Mouse (Mus musculus) layer of hippocampus, postnatal 10 days (tissue): ENCODE measurements around the gene Ankfy1. TPM values are rescaled to one million over a fixed set of nuclear protein-coding genes. Genes with fewer than 3 reads are reported as not detected.
"Not testable (repeated sequence)": the region's sequence is repeated elsewhere in the genome, so short reads cannot be mapped to it uniquely, and the experiment has no call there.

Experiments
- DNase-seq, 2 experiments: peaks; one replicate each; pipeline ENCODE4 v3.0.0; 2021; ENCODE audit warnings: low spot score in 2 of 2
- long read RNA-seq: library from polyadenylated mRNA; stranded (forward); transcript quantifications from one replicate; pipeline ENCODE4 v2.0.0, GENCODE M21; 2023
- total RNA-seq, 2 experiments: library from RNA; stranded (reverse); gene quantifications; 2 replicates each; pipeline ENCODE4 v1.2.3; 2021

Ankfy1 gene
- total RNA-seq: 10 to 100 TPM; 44.4 to 50.0 TPM
- long read RNA-seq, full-length matches to known transcripts: 2 of 12 reads
- long read RNA-seq, partial matches to known transcripts: 1 of 12 reads
- long read RNA-seq, other reads (novel, unspliced or antisense): 9 of 12 reads

DNA sequence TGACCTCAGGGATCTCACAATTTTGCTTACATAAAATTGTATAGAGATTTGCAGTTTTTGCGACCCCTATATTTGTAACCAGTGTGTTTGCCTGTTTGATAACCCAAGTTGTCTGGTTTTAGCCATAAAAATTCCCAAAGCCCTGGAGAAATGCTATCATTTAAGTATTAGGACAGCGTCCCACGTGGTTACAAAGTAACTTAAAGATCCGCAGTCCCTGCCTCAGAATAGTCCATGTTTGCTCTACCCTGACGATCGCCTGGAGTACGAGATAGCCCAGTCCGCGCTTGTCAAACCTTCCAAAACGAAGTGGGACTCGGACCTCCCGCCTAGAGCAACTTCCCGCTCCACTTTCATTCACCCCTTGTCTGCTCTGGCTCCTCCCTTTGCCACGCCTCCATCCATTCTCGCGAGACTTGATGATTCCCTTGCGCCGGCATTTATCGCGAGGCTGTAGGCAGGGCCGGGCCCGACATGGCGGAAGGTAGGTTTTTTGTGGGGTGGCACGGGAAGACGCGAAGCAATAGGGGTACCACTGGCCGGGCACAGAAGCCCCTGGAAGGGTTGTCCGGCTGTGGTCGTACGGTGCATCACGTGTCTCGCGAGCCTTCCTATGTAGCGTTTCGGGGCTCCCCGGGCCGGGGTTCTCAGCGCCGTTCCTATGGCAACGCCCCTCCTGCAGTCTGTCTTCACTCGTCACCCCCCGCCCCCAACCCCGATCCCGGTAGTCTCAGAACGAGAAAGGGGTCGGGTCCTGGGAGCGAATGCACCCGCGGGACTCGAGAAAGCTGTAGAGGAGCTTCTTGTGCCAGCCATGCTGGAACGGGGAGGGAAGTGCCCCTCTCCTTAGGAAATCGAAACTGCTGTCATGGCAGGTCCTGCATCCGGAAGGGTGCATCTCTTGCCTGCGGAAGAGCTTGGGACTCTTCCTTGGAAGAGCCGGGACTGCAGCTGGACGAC is at the start of gene Ankfy1:
Gene Ankfy1, plus strand, starts transcription at position 456 of the 960 bp plus-strand sequence.
- DNase-seq: peak; percentile 96

DNA sequence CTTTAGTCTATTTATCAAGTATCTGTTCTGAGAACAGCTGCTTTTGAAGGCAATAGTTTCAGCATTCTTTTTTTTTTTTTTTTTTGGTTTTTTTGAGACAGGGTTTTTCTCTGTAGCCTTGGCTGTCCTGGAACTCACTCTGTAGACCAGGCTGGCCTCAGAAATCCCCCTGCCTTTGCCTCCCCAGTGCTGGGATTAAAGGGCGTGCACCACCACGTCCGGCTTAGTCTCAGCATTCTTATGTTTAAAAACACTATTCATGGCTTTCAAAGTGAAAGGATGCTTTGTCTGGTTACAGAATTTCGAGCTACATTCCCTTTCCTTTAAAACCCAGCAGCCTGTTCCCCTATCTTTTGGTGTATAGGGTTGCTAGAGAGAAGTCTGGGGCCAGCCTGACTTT is 47.1 kb upstream of the Ankfy1 start:
- no peak for DNase-seq

DNA sequence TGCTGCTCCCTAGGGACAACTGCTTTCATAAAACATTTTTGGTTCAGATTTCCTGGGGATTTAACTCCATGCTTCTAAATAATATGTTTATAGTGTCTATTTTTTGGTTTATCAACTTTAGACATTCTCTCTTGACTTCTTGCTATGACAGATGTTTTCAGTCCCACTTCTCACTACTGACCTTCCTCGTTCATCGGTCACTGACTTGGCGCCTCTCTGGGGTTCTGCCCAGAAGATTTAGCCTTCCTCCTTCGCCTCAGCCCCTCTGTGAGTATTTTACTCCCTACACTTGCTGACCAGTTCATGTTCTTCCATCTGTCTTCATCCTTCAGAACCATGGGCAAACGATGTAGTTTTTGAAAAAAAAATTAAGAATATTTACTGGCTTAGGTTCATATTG is 44.4 kb upstream of the Ankfy1 start:
- no peak for DNase-seq

DNA sequence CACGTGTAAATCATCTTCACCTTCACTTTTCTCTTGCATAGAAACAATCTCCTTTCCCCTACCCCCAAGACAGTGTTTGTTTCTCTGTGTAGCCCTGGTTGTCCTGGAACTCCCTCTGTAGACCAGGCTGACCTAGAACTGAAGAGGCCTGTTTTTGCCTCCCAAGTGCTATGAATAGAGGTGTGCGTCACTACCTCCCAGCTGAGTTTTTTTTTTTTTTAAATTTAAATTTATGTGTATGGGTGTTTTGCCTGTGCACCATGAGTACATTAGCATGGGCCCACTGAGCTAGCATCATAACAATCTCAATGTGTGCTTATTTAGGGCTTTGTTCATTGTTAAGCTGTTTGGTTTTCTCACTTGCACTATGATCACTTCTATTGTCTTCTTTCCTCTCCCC is 39.5 kb upstream of the Ankfy1 start:
- DNase-seq: no peak

DNA sequence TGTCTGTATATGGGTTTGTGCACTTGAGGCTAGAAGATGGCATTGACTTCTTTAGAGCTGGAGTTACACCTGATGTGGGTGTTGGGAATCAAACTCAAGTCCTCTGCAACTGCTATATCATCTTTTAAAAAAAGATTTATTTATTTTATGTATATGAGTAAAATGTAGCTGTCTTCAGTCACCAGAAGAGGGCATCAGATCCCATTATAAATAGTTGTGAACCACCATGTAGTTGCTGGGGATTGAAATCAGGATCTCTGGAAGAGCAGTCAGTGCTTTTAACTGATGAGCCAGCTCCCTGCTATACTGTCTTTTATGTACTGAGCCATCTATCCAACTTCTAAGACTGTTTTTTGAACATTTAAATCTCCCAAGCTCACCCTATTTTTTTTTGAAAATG is 29.9 kb upstream of the Ankfy1 start:
- DNase-seq: no peak

DNA sequence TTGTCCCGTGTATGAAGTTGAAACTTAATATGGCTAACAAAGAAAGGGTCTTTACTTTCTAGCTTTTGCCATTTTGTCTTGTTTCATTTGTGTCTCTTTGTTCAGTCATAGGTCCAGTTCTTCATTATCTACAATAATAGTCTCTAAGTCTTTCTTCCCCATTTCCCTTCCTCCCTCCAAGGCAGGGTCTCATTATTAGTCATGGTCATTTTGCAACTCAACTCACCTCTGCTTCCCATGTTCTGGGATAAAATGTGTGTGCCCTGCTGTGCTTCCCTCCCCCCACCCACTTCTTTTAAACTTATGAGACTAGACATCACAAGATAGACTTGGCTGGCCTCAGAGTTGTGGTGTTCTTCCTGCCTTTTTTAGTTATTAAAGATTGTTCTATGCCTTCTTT is 29.4 kb upstream of the Ankfy1 start:
- no peak for DNase-seq

DNA sequence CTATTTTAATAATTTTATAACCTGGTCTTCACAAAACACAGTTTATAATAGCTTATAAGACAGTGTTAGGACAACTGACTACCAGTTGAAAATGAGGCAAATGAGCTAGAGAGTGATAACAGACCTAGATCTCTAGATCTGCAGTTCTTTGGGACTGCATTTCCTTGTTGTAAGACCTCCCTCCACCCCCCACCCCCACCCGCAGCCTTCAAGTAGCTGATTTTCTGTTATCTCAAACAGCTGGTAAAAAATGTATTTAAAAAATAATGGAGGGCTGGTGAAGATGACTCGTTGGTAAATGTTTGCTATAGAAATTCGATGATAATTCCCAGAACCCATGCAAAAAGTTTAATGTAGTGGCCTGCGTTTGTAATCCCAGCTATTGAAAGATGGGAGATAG is 25.2 kb upstream of the Ankfy1 start:
- no peak for DNase-seq

DNA sequence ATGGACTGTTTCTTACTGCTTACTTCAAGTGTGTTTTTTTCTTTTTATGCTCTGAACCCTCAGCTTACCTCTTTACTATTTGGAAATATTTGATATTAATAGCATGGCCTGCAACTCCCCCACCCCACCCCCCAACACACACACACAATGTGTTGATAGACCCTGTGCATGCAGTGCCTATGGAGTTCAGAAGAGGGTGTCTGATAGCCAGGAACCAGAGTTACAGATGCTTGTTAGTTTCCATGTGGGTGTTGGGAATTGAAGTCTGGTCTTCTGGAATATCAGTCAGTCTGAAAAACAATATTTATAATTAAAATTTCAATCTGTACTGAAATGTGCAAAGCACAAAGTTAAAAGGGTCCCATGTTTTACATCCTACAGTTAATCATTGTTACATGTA is 19.2 kb upstream of the Ankfy1 start:
- DNase-seq: no peak

DNA sequence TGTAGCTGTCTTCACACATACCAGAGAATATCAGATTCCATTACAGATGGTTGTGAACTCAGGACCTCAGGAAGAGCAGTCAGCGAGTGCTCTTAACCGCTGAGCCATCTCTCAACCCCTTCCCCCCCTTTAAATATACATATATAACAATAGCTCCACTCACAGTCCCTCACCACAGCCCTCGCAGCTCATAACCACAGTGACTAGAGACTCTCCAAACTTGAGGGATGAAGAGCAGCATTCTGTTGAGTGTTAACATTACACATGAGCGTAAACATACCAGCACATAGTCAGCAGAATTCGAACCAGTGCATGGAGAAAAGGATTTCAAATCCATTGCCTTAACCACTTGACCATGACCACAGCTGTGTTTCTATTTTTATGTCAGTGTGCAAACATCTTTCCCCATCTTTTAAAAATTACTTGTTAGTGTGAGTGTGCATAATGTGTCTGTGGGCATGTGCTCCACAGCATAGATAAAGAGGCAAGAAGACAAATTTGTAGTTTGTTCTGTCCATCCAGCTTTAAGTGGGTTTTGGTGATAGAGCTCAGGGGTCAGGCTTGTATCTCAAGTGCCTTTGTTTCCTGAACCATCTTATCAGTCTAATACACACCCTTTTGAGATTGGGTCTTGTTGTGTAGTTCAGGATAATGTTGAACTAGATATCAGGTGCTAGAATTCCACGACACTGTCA is 18.4 kb upstream of the Ankfy1 start:
- no peak for DNase-seq

DNA sequence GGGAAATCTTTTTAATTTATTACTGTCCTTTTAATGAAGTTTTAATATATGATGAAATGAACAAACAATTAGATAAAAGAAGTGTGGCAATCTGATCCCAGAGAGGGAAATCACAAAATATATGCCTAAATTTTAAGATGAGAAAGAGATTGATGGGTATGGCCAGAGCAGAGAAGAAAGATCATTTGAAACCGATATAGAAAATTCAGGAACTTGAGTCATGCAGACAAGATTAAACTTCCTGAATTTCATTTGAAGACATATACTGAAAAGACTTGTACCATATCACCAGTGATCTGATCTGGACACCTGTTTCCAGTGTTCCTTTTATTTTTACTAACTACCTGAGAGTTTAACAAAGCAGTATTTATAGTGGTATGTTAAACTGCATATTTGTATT is 17.4 kb upstream of the Ankfy1 start:
- DNase-seq: no peak

DNA sequence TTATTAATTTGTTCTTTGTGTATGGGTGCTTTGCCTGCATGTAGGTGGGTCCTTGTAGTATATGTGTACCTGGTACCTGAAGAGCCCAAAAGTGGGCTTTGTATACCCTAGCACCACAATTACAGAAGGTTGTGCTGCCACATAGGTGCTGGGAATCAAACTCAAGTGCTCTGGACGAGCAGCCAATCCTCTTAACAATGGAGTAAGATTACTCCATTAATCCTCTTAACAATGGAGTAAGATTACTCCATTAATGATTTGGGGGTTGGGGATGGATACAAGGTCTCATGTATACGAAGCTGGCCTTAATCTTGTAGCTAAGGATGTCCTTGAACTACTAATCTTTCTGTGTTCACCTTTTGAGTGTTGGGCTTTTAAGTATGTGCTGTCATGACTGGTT is 14.5 kb upstream of the Ankfy1 start:
- no peak for DNase-seq

DNA sequence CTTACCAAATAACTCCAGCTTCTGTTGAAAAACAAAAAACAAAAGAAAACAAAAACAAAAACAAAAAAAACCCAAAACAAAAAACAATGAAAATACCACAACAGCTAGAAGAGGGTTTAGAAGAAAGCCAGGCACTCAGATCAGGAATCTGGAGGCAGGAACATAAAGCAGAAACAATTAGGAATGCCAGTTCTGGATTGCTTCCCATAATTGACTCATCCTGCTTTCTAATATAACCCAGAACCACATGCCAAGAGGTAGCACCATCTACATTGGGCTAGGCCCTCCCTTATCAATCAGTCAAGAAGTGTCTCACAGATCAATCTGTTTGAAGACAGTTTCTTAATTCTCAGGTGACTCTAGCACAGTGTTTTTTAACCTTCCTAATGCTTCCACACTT is 9.1 kb upstream of the Ankfy1 start:
- no peak for DNase-seq

DNA sequence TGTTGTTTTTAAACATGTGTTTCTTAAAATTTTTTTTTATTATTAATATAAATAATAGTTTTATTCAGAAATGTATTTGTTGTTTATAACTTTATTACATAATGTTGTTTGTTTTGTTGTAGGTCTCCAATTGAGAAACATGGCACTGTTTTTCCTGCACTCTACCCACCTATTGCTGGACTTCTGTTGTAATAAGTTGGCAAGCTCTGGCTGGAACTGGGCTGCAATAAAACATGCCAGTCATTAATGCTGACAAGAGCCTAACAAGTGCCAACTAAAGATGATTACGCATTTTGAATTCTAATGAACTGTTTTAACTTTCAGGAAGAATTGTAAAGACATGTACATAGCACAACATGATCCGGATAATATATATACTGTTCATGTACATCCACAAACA is 6.4 kb upstream of the Ankfy1 start:
- no peak for DNase-seq

DNA sequence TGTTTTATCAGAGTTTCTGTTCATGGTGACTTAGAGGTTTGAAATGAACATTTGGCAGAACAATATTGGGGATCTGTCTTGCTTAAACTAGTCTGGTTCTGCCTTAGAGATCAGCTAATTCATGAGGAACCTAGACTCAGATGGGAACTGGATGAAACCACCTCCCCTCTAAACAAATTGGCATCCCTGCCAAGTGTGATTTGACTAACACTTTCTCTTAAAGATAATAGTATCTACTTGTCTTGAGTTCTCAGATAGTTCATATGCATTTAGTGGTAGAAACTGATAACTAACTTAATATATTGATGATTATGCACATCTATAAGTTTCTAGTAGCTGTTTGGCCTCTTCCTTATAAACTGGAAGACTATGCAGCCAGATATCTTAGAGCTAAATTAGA is 3.1 kb upstream of the Ankfy1 start:
- DNase-seq: no peak

DNA sequence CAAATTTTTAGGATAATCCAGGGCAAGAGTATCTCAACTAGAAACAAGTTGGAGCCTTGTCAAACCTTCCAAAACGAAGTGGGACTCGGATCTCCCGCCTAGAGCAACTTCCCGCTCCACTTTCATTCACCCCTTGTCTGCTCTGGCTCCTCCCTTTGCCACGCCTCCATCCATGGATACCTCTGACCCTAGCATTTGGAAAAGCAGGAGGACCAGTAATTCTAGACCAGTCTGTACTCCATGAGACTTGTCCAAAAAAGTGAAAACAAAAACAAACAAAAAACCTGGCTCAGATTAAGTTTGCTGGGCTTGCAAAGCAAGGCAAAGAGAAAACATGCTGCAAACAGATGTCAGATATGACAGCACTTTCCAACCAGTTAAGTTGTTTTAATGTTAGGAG is 1.6 kb upstream of the Ankfy1 start:
- no peak for DNase-seq

DNA sequence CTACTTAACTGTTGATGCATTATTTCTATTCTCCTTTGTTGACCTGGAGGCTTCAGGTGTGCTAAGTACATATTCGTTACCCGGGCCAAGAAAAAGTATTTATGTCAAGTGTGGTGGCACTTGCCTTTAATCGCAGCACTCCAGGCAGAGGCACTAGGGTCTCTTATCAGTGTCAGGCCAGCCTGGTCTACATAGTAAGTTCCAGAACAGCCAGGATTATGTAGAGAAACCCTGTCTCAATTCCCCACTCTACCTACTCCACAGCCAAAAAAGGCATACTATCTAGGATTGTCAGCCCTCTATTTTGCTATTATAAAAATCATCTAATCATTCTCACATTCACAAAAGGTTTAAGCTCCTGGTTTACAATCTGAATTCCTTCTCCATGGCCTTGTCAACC is 691 bp upstream of the Ankfy1 start:
- no peak for DNase-seq

DNA sequence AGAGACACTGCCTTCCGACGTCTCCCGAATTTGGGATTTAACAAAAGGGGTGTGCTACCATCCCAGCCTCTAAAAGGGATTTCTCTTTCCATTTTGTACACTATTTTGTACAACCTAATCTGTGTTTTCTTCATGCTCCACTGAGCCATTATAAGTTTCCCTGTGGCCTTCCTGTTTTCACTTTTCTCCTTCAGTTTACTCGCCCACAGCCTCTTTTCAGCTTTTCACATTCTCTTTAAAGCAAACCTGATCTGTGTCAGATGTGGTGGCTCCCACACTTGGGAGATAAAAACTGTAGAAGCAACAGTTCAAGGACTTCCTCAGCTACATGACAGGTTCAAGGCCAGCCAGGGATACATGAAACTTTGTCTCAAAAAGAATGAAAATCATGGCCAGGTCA is 2.5 kb downstream of the Ankfy1 start:
- DNase-seq: no peak

DNA sequence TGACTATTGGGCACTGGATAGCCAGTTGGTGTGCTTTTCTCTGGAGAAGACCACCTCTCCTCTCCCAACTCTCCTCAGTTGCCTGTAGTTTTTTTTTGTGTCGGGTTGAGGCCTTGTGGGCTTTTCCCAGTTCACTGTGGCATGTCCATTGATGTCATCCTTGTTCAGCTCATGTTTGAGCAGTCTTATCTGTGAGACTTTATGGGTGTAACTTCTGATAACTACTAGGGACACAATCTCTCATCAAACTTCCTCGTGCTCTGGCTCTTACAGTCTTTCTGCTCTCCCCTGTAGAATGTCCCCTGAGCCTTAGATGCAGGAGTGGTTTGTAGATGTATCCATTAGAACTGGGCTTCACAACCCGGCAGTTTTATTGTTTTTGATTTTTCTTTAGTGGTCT is 5.2 kb downstream of the Ankfy1 start:
- no peak for DNase-seq

DNA sequence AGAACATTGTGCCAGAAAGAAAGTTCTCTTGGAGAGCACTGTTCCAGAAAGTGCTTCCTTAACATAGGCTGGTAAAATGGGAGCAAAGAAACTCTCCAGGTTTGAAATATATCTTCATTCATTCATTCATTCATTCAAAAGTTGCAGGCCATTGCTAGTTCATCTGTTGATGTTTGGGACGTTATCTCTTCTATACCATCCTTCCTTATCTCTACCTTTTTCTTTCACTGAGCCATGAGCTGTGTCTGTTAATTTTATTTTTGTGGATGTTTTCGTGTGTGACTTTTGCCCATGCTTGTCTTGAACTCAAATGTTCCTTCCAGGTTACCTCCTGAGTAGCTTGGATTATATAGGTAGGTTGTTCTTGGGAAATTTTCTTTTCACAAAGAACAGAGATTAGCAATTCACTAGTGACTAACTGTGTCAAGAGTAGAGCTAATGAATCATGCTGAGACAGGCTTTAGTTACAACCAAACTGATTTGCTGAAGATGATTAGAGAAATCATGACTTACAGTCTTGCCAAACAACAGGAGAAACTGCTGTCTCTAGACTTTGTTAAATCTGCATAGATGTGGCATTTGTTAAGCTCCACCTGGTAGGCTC is 6.7 kb downstream of the Ankfy1 start:
- DNase-seq: no peak

DNA sequence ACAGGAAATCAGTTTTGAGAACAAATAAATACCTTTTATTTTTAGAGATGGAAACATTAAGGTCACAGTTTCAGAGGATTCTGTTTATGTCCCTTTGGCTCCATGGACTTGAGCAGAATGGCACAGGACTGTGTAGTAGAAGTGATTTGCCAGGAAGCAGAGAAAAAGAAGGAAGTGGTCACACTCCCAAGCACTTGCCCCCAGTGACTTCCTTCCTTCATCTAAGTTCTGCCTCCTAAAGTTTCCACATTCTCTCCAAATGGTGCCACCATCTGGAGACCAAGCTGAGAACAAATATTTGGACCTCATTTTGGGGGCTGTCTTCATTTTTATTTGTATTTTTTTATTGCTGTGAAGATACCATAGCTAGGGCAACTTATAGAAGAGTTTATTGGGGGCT is 7.5 kb downstream of the Ankfy1 start:
- DNase-seq: no peak

DNA sequence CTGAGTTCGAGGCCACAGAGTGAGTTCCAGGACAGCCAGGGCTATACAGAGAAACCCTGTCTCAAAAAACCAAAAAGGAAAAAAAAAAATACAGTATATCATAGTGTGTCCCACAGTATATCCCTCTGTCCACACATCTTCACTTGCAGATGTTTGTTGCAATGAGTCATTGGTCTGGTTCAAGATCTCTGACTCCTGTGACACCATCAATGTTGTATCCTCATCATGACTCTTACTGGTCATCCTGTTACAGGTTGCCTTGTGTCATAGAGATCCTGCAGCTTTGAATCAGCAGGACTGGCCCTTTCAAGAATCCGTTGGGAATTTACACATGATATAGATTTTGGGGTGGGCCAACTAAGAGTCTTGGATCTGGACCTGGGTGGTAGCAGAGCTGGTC is 15.3 kb downstream of the Ankfy1 start:
- DNase-seq: not testable (repeated sequence)

DNA sequence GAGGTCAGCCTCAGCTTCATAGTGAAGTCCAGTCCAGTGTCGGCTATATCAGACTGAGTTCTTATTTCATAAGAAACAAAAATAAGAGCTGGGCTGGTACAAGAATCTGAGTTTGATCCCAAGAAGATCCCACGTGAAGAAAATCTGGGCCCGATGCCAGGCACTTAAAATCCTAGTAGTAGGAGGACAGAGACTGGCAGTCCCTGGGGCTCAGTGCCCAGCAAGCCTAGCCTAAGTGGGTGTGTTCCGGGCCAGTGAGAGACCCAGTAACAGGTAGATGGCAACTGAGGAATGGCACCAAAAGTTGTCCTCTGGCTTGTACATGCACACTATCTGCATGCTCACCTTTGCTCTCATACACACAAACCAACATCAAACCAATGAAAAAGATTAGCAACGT is 22.9 kb downstream of the Ankfy1 start:
- peak; percentile 14 to 21 for DNase-seq
